Mouse (Mus musculus) myocyte (in vitro differentiated cells): ENCODE data around the gene Ppp1r35.

Experiments
- MAX ChIP-seq: IDR thresholded peaks from one replicate; pipeline ENCODE4 v1.6.1; 2011; ENCODE audit warnings: low read depth, mild to moderate bottlenecking, control low read depth
- MYOD1 ChIP-seq, 3 experiments: IDR thresholded peaks; one replicate each; pipeline ENCODE4 v1.6.1; 2011; ENCODE audit warnings: control low read depth in 2 of 3, low read depth in 2 of 3, mild to moderate bottlenecking in 2 of 3, moderate library complexity in 1 of 3; ENCODE audit not compliant: insufficient read length in 2 of 3, control insufficient read depth in 1 of 3
- POLR2A ChIP-seq: IDR thresholded peaks from one replicate; pipeline ENCODE4 v1.6.1; 2011; ENCODE audit warnings: low read depth, mild to moderate bottlenecking, control low read depth, moderate library complexity; ENCODE audit not compliant: insufficient read length
- SRF ChIP-seq: IDR thresholded peaks from one replicate; pipeline ENCODE4 v1.6.1; 2011; ENCODE audit warnings: low read depth; ENCODE audit not compliant: control insufficient read depth, insufficient read length
- TCF12 ChIP-seq: IDR thresholded peaks from one replicate; pipeline ENCODE4 v1.6.1; 2011; ENCODE audit warnings: mild to moderate bottlenecking, control low read depth; ENCODE audit not compliant: poor library complexity, insufficient read depth, severe bottlenecking
- TCF3 ChIP-seq: IDR thresholded peaks from one replicate; pipeline ENCODE4 v1.6.1; 2011; ENCODE audit warnings: low read depth, control low read depth; ENCODE audit not compliant: insufficient read length
- USF1 ChIP-seq: IDR thresholded peaks from one replicate; pipeline ENCODE4 v1.6.1; 2011; ENCODE audit warnings: low read depth, mild to moderate bottlenecking, control low read depth, moderate library complexity

- TF ChIP-seq POLR2A (no peak), TCF12 (no peak), USF1 (no peak), MAX (no peak), TCF3 (no peak), SRF (no peak), MYOD1 (IDR thresholded peaks at IDR 0.05; ENCODE audit: control insufficient read depth in 1 of 3, insufficient read length in 2 of 3, low read depth in 2 of 3) (no peak)
Measured at GRCm38 (mm10) chr5:137740506-137740905, 38.1 kb upstream of the Ppp1r35 start.
